Mouse (Mus musculus): ENCODE data around the gene Lman2l.

GRCm38 (mm10) chr1:36435071-36435470 is 10.0 kb downstream of the Lman2l start:
- TF ChIP-seq ZKSCAN1 (IDR thresholded peaks at IDR 0.05; ENCODE audit: borderline replicate concordance, low read depth, low read length) (no peak), EP300 (IDR thresholded peaks at IDR 0.05; ENCODE audit: low read length) (no peak), POLR2AphosphoS2 (IDR thresholded peaks at IDR 0.05; ENCODE audit: low read depth, low read length) (no peak), IRF4 (IDR thresholded peaks at IDR 0.05; ENCODE audit: low read depth, low read length) (no peak), POLR2A (IDR thresholded peaks at IDR 0.05; ENCODE audit: low read depth, low read length) (no peak), USF1 (IDR thresholded peaks at IDR 0.05; ENCODE audit: low read depth, low read length) (no peak), BHLHE40 (IDR thresholded peaks at IDR 0.05; ENCODE audit: low read depth, low read length) (no peak), CTCF (conservative IDR thresholded peaks at IDR 0.05 in 1 of 2, IDR thresholded peaks at IDR 0.05 in 1 of 2; ENCODE audit: low read depth in 2 of 2, low read length in 2 of 2) (no peak), ZNF384 (IDR thresholded peaks at IDR 0.05; ENCODE audit: low read depth, low read length) (no peak)
